Mouse (Mus musculus): Measurements from ENCODE around the gene Slc52a3.

Gene Slc52a3

GRCm38 (mm10) chr2:151968986-151969385, 27.3 kb upstream of the Slc52a3 start:
- TF ChIP-seq GATA4 (IDR thresholded peaks at IDR 0.05; ENCODE audit: insufficient replicate concordance, low read length), result no peak

DNA sequence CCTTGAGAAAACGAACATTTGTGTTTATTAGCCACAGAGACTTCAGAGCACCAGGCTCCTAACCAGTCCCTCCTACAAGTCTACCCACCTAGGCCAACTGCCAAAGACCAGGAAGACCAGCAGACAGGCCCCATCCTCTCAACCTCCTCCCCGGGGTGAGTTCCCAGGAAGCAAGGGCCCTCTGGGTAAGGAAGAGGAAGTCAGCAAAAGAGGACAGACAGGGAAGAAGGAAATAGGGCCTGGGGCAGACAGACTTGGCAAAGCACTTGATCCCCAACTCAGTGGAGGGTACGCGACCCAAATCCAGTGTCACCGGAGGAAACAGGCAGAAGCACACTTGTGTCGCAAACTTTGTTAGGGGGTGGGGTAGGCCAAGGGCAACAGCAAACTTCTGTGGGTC, 26.9 kb upstream of the Slc52a3 start:
- TF ChIP-seq GATA4 (IDR thresholded peaks at IDR 0.05; ENCODE audit: insufficient replicate concordance, low read length), result no peak

GRCm38 (mm10) chr2:151970191-151971172, 25.8 kb upstream of the Slc52a3 start:
- no peak for TF ChIP-seq GATA4 (IDR thresholded peaks at IDR 0.05; ENCODE audit: insufficient replicate concordance, low read length)

DNA sequence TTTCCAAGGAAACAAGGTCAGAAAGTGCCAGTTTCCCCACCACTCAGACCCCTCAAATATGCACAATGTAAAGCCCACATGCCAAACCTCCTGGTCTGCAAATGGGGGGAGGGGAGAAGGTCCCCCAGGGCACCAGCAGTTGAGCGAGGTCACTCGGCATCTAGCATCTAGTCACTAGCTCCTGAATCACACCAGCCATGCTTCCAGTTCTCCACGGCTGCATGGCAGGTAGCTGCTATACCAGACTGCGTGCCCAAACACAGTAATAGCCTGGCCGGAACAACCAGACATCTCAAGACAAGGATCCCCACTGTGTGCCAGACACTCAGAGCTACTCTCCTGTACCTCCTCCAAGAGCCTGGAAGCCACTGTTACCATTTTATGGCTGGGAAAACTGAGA, 24.6 kb upstream of the Slc52a3 start:
- no peak for TF ChIP-seq GATA4 (IDR thresholded peaks at IDR 0.05; ENCODE audit: insufficient replicate concordance, low read length)

DNA sequence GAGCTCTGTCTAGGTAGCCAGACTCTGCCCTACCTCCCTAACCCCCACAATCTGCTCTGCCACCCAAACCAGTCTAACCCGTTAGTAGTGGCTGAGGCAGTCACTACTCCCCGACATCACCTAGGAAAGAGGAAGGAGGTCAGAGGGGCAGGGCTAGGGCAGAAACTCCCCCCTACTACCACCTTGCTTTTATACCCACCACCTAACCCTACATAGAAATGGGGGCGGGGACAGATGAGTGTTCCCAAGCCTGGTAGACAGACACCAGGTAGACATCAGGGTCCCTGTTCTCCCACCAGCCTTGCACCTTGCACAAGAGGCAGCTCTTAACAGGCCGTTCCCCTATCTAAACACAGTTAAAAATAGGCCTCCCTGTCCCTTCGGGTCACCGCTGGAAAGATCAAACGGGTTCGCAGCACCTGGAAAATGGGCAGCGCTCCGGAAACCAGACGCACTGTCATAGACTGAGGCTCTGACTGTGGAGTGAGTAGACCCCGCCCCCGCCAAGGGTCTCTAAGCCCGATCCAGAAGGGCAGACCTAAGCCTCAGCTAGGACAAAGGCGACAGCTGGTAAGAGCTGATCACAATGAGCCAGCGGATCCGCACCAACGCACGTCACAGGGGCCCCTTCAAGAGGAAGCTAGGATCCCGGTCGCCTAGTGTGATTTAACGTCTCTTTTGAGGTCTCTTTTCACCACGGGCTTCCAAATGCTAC, 23.3 kb upstream of the Slc52a3 start:
- TF ChIP-seq GATA4 (IDR thresholded peaks at IDR 0.05; ENCODE audit: insufficient replicate concordance, low read length), result no peak

GRCm38 (mm10) chr2:151973595-151974562, 22.4 kb upstream of the Slc52a3 start:
- no peak for TF ChIP-seq GATA4 (IDR thresholded peaks at IDR 0.05; ENCODE audit: insufficient replicate concordance, low read length)

GRCm38 (mm10) chr2:151975295-151975694, 21.0 kb upstream of the Slc52a3 start:
- no peak for TF ChIP-seq GATA4 (IDR thresholded peaks at IDR 0.05; ENCODE audit: insufficient replicate concordance, low read length)

- TF ChIP-seq GATA4 (IDR thresholded peaks at IDR 0.05; ENCODE audit: insufficient replicate concordance, low read length), result no peak
These were observed 20.2 kb upstream of the Slc52a3 start for GRCm38 (mm10) chr2:151976067-151976466.

GRCm38 (mm10) chr2:151977689-151978440, 18.4 kb upstream of the Slc52a3 start:
- no peak for TF ChIP-seq GATA4 (IDR thresholded peaks at IDR 0.05; ENCODE audit: insufficient replicate concordance, low read length)

GRCm38 (mm10) chr2:151978494-151978893, 17.8 kb upstream of the Slc52a3 start:
- TF ChIP-seq GATA4 (IDR thresholded peaks at IDR 0.05; ENCODE audit: insufficient replicate concordance, low read length), result no peak

- peak; percentile 52; the same call in 1 of the 2 replicates for TF ChIP-seq GATA4 (IDR thresholded peaks at IDR 0.05; ENCODE audit: insufficient replicate concordance, low read length)
These were observed 16.6 kb upstream of the Slc52a3 start, which contains the start of gene Fam110a for GRCm38 (mm10) chr2:151979470-151980354. Gene Fam110a (minus strand): TSS chr2:151980219.

- no peak for TF ChIP-seq GATA4 (IDR thresholded peaks at IDR 0.05; ENCODE audit: insufficient replicate concordance, low read length)
These were observed 16.0 kb upstream of the Slc52a3 start for GRCm38 (mm10) chr2:151980355-151980693.

DNA sequence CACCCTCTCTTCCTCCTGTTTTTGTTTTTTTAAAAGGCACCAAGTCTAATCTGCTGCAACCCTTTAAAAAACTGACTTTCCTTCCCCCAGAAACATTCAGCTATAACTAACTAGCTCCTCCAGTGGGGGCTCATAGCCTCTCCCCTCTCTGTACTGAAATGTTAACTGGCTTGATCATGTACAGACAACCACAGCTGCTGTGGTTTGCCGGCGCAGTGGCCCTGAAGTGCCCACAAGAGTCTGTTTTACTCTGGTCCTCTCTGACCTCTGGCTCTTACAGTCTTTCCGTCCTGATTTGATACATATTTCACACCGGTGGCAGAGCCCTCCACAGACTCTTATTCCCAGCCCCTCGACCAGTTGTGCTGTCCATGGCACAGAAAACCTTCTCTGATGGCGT, 15.0 kb upstream of the Slc52a3 start:
- no peak for TF ChIP-seq GATA4 (IDR thresholded peaks at IDR 0.05; ENCODE audit: insufficient replicate concordance, low read length)

Data from liver, adult (tissue).